Comparison of ENCODE assay signal across 9 mouse cellular contexts in the genomic region with DNA sequence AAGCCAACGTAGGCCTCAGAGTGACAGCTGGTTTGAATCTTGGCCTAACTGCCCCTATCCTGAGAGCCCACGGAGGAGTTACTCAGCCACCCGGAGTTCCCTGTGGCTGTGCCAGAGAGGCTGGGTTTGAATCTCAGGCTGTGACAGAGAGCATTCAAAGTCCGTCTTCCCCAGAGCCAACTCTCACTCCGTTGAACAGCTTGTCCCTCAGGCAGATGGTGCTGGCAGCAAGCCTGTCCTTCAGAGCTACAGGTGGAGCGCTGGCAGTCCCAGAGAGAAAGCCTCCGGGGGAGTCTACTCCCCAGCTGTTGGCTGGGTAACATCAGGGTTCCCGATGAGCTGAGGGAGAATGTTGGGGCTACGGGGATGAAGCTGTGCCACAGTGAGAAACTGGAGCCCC.
DNase-seq lines count a peak whose midpoint lies in the region; ATAC-seq lines count a peak whose summit lies in the region.
"Had no signal": no experiment of that assay in that cellular context is flagged by ENCODE, and none has a peak within 500 bp of the region (broad histone marks: within the 10 kb centered on the region; RNA-seq: fewer than 3 reads in every experiment).

No protein-coding gene starts in this region.

- no peak overlapping the region for H3K4me2 ChIP-seq in forebrain, embryonic 16.5 days (ENCODE audit: low read length)
- H3K4me2 ChIP-seq: liver, embryonic 15.5 days had no signal

- H3K27me3 ChIP-seq in forebrain, embryonic 16.5 days (replicated peaks; ENCODE audit: control insufficient read depth, insufficient read depth, low read length): no peaks in the 10 kb centered on the region
- H3K27me3 ChIP-seq: liver, embryonic 15.5 days had no signal

- peak; percentile 73 for ATAC-seq in cerebellum, adult (ENCODE audit: insufficient number of reproducible peaks, low FRiP score, low TSS enrichment)
- ATAC-seq in forebrain, embryonic 16.5 days: peak; percentile 66

- no peak overlapping the region for H3K4me3 ChIP-seq in forebrain, embryonic 16.5 days (replicated peaks; ENCODE audit: low read length)
- H3K4me3 ChIP-seq: liver, embryonic 15.5 days had no signal

- no peaks in the 10 kb centered on the region for H3K36me3 ChIP-seq in forebrain, embryonic 16.5 days (ENCODE audit: control insufficient read depth, insufficient read depth)

- peaks cover 39% of the 10 kb centered on the region for H3K4me1 ChIP-seq in forebrain, embryonic 16.5 days (replicated peaks; ENCODE audit: control insufficient read depth, insufficient read depth, low read length)

- 48% methylated on average over 9 of the region's 9 CpGs for WGBS in forebrain, embryonic 16.5 days

- H3K9me3 ChIP-seq in forebrain, embryonic 16.5 days (ENCODE audit: control insufficient read depth, low read length): no peaks in the 10 kb centered on the region
- H3K9me3 ChIP-seq: liver, embryonic 15.5 days had no signal

- no peak overlapping the region for H3K9ac ChIP-seq in forebrain, embryonic 16.5 days (replicated peaks; ENCODE audit: low read depth, low read length)
- H3K9ac ChIP-seq: liver, embryonic 15.5 days had no signal

- peak; percentile 43 to 63 for DNase-seq in heart, adult 18-20 months
- DNase-seq in heart, adult 9 months (ENCODE audit: low spot score in 2 of 2): no peak
- peak; percentile 73 to 75 for DNase-seq in layer of hippocampus, postnatal 10 days (ENCODE audit: low spot score in 2 of 2)
- no peak for DNase-seq in thymus, postnatal 25 days
- DNase-seq in thymus, postnatal 36 days: no peak
- DNase-seq in c-Kit-positive CD71-positive TER-119-positive erythroid progenitor cells, embryonic 14.5 days (ENCODE audit: low spot score): no peak

- H3K27ac ChIP-seq in forebrain, embryonic 16.5 days (ENCODE audit: low read length): no peak overlapping the region
- H3K27ac ChIP-seq: liver, embryonic 15.5 days had no signal

Comparison
In these comparisons a context has a peak if more than half of its experiments do, and no peak if none do; other contexts are left out.
1. DNase-seq: peak in heart, adult 18-20 months (2 of 2) and layer of hippocampus, postnatal 10 days (2 of 2); none in heart, adult 9 months (0 of 2), thymus, postnatal 25 days (single experiment), thymus, postnatal 36 days (0 of 2) and c-Kit-positive CD71-positive TER-119-positive erythroid progenitor cells, embryonic 14.5 days (single experiment).